Mouse (Mus musculus) erythroblast, embryonic 14.5 days (primary cell): Measurements from ENCODE around the gene Tenm2.

Experiments
- GATA1 ChIP-seq: IDR thresholded peaks from 2 replicates; pipeline ENCODE4 v1.6.1; 2012; ENCODE audit warnings: low read length, inconsistent platforms, mixed read lengths
- TAL1 ChIP-seq: IDR thresholded peaks from 3 replicates; pipeline ENCODE4 v1.6.1; 2012; ENCODE audit warnings: low read length, inconsistent platforms, mixed read lengths

DNA sequence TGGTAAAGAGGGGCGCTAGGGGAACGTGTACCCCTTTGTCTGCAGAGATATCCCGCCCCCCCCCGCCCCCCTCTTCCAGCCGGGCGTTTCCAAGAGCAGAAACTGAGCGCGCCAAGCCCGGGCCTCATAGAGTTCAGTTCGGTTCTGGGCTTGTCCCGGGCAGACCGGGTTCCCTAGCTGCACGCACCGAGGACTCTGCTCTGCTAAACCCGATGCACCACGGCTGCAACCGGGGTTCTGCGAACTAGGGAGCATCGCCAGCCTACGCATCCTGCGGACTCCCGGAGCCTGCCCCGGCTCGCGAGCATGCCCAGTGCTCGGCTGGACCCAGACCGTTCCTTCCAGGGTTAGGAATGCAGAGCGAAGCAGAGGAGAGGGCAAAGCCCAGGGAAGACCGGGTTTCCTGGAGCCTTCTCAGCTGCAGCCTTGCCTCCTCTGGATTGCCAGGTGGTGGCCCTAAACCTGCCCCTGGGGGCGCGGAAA is 878 bp upstream of the Tenm2 start:
- TF ChIP-seq TAL1 (no peak), GATA1 (no peak)
